Mouse (Mus musculus): Measurements from ENCODE around the gene Grem1.

Gene Grem1

DNA sequence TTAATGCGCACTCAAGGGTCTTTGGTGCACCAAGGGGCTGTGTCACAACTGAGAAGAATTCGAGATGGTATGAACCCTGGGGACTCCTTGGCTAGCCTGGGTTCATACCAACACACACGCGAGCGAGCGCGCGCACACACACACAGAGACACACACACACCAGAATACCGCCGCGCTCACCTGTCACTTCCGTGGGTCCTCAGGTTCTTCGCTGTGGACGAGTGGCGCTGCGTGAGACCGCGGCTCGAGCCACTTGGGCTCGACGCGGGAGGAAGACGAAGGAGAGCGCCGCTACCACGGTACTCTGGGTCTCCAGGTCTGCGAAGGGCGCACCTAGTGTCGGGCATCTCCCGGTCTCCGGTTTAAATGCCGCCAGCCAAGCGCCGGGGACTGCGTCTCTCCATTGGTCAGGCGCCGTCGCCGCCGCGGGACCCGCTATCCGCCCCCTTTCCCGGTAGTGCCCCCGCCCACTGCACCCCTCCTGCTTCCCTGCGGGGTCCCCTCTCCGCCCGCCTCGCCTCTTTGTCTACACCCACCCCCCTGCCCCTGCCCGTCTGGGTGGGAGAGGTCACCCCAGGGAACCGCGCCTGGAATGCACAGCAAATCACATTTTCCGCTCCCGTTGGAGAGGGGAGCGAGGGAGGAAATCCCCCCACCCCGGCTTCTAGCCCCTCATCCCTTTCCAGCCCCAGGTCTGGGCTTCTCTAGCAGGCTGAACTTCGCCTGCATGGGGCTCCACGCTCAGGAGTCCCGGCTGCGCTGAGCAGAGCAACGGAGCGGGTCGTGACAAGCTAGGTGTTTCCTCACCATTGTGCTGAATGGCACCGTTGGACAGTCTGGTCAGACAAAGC lies at the start of gene Grem1:
Gene Grem1, minus strand, starts transcription at position 336 of the 851 bp plus-strand sequence.
- DNase-seq, result peak; percentile 8

DNA sequence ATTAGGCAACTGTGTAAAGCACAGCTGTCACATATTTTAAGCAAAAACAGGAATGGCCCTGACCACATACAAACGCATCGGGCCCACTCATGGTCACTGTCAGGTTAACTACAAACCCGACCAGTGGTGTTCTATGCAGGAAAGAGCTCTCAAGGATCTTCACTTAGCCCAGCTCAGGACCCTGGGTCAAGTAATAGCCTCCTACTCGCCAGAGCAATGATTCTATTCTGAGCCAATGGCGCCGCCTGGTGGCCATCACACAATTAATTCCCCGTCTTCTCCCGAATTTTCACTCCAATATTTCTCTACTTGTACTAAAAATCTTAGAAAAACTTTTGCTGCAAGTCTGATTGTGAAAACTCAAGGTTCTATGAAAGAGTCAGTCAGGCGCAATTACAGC lies 49.2 kb upstream of the Grem1 start:
- peak; percentile 75 for DNase-seq

DNA sequence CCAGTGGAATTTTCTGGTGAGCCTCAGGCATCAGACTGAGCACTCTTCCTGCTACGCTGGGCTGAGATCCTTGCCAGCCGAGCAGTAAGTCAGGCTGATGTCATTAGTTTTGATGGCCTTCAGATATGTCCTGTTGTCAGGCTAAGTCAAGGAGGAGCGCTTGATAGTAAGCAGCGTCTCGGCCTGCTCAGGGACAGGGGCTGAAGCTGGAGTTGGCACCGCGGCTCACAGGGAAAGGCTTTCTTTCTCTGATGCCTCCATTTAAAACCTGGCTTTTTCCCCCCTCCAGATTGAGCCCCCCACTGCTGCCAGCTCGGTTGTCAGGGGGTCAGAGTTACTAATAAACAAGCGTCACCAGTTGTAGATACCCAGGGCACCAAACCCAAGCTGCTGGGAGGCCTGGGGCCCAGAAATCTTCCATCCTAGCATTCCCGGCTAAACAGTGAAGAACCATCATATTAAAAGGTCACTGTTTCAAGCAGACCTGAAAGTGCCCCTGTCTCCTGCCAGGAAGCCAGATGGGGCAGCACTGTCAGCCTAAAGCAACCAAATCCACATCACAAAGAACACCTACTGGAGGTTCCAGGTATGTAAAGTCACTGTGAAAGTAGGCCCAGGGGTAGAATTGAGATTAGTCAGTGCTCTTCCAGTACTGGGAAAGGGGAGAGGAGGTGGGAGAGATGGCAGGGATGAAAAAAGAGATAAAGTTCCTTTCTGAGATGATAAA lies 48.6 kb upstream of the Grem1 start:
- DNase-seq, result no peak

DNA sequence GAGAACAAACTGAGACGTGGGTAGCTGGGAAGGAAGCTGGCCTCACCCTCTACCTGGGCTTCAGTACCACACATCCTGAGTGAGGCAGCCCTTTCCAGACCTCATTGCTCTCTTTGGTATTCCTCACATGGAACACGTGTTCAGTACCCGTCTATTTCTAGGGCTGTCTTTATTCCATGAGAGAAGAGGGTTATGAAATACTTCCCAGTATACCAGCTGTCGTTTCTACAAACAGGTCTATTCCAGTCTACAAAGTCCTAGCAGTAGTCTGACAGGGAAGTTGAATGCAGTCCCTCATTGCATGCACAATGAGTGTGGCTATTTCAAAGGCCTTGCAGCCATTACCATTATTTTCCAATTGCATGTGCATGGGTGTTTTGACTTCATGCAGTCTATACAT lies 47.3 kb upstream of the Grem1 start:
- no peak for DNase-seq

DNA sequence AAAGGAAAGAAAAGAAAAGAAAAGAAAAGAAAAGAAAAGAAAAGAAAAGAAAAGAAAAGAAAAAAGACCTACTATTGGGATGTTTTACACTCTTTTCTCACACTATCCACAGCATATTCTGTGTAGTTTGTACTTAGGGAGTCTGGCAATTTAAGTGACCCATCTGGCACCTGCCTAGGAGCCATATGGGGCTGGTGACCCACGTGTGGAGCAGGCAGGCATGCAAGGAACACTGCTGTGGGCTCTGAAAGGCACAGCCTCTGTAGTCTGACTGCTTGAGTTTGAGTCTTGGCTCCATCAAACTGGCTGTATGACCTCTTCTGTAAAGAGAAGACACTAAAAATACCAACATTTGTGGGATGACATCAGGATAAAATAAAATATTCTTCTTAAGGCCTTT lies 45.3 kb upstream of the Grem1 start:
- no peak for DNase-seq

DNA sequence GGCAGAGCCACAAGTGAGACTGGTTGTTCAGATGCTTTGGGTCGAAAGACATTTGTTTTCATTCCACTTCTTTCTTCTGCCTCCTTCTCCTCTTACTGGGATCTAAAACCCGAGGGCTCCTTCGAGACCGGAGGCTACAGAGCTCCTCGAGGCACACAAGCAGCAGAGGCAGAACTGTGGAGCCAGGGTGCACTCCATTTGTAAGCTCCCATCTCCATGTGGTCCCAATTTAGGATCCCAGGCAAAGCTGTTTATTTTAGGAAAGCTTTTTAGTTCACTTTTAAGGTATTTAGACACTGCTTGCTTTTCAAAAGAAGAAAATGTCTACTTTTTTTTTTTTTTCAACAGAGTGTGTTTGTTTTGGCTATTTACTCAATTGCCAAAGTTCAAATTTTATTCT lies 42.4 kb upstream of the Grem1 start:
- no peak for DNase-seq

DNA sequence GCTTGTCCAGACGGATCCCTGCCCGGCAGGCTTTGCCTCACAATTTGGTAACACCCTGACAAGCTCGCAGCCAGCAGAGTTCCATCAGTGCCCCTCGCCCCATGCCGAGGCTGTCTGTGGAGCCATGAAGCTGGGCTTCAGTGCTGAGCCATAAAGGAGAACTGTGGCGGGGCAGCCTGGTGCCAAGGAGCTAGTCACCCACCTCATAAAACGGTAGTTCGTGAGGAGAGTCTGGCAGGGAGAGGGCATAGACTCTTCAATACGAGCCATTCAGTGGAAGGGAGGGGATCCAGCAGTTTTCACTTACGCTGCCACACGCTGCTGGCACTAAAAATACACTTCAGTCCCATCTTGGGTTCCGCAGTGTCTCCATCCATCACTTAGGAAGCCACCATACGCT lies 40.2 kb upstream of the Grem1 start:
- DNase-seq, result no peak

DNA sequence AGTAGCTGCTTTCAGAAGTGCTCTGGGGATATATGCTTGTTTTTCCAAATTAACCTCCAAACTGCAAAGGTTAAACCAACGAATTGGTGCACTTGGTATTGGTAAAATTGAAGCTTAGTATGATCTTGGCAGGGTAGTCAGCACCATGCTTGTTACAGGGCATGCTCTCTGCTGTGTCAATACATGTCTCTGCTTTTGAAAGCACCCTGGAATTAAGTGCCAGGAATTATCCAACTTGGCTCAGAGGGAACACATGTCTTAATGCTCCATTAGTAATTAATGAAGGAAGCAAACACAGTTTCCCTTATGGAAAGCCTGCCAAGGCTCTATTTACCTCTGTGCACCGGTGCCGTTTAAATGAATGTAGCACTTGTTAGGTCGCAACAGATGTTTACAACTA lies 36.7 kb upstream of the Grem1 start:
- DNase-seq, result no peak

DNA sequence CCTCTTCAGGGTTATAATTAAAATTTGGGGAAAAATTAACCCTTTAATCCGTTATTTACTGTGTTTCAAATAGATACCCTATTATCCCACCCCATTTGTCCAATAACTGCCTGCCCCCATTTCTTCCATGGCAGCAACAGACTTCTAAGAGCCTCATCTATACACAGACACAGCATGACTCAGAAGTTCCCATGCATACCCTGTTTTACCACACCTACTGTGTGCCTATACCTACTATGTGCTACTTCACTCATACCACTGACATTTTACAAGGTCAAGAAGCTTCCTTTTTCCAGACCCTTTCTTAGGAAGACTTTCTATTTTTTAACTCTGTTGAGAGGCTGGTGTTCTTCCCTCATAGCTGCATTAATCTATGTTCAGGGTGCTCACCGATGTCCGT lies 35.1 kb upstream of the Grem1 start:
- DNase-seq, result no peak

DNA sequence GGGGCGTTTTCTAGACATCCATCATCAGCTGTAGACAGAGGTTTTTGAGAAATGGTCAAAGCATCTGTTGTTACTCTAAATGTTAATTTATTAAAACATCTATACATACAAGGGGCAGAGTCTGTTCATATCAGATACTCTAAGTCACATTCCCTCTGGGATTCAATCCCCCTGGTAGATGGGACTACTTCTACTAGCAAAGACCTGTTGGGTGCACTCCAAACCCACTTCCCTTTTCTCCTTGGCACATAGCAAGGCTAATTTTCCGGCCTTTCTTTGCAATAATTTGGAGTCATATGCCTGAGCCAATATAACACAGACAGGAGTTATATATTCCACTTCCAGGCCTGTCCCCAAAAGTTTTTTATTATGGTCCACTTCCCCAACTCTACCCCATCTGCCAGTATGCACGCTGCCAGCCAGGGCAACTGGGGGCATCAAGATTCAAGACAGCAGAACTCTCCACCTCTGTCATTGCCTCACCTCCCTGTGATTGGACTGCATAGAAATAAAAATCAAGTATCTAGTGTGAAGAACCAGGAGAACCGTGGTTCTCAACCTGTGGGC lies 30.5 kb upstream of the Grem1 start:
- DNase-seq, result no peak

DNA sequence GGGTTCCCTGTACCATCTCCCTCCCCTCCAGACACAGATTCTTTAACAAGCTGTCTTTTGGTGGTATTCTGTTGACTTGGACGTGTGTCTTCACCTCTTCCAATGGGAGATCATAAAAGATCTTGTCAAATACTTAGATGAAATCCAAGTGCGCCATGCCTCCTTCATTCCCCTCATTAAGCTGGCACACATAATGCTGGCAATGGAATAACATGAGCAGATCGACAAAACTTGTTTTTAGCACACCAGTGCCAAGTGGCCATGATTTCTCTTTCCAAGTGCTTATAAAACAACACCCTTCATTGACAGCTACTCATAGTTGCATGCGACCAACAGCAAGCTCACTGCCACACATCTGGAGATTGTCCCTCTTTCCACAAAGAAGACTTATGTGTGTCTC lies 29.4 kb upstream of the Grem1 start:
- no peak for DNase-seq

DNA sequence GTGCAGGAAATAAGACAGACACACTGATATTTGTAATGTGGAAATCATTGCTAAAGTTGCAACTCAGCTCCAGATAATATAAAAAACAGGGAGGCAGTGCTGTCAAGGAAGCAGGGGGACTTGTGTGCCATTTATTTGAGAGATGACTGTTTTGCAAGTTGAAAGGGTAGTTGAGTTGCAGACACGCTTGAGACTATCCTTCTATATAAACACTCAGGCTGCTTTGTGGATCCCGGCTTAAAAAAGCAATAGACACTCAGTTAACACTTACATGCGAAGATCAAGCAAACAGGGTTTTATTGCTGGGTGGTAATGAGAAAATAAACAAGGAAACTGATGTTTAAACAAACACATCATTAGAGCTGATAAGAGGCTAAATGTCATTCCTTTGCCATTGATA lies 26.4 kb upstream of the Grem1 start:
- DNase-seq, result no peak

DNA sequence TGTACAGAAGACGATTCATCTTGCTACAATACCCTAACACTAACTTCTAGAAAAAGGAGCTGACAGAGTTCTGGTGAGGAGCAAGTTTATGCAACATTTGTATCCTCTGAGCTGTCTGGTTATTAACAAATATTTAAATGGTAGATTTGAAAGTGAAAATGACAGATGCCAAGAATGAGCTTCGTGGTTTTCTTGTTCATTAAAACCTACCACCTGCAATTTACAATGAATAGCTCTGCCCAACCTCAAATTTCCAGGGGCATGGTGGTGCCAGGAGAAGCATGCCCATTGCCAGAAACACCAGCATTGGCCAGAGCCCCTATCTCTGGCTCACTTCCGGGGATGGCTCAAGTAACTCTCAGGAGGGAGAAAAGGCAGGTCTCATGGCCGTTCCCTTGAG lies 23.1 kb upstream of the Grem1 start:
- no peak for DNase-seq

DNA sequence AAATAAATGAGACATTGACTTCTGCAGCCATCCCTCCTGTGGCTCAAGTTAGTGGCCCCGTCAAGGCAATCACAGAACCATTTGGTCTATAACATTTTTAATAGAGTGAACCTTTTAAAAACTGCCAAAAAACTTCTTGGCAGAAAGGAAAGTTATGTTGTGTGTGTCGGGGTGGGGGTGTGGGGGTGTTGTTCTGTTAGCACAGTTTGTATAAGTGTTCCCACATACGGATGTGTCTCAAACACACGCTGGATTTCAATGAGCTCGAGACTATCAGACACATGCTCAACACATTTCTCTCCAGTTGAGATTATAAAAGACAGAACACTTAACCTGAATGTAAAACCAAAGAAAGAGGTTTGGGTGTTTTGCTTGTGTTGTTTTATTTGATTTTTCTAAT lies 22.7 kb upstream of the Grem1 start:
- no peak for DNase-seq

DNA sequence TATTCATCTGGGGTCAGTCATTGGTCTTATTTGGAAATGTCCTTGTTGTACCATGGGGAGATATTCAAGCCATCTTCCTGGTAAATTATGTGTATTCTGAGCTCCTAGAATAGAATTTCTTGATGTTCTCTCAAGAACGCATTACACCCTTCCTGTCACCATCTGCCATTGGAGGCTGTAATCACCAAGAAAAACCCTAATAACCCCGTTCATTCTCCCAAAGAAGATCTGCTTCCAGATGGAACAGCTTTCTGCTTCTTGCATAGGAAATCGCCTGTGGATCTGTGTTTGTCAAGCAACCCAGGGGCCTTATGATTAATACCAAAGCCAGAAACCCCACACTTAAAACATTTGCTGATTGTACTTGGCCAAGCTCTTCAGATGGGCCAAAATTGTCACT lies 20.9 kb upstream of the Grem1 start:
- no peak for DNase-seq

DNA sequence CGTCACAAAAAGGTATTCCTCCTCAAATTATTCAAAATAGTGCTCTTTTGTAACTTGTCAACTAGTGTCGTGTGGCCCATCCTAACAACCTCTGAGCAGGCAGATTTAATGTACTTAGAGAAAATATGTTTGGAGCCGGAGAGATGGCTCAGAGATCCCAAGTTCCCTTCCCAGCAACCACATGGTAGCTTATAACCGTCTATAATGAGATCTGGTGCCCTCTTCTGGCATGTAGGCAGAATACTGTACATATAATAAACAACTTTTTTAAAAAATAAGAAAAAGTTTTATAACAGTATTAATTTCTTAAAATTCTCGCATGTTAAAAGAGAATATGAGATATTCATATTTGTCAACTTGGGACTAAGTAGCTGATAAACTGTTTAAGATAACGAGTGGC lies 19.6 kb upstream of the Grem1 start:
- DNase-seq, result no peak

DNA sequence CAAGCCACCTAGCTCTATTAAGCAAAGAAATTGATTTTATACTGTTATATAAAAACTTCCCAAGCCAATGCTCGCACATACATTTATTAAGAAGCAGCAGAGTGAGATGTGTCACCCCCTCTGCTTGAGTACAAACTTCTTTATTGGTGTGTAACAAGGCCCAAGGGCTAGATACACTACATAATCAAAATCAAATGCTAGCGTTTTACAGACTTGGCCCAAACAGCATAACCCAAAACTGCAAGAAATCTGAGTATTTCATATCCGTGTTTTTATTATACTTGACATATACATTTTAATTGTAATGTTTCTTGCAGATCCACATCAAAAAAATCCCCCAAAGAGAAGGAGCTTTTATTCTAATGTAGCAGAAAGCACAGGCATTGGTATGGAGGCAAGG lies 17.9 kb upstream of the Grem1 start:
- DNase-seq, result no peak

DNA sequence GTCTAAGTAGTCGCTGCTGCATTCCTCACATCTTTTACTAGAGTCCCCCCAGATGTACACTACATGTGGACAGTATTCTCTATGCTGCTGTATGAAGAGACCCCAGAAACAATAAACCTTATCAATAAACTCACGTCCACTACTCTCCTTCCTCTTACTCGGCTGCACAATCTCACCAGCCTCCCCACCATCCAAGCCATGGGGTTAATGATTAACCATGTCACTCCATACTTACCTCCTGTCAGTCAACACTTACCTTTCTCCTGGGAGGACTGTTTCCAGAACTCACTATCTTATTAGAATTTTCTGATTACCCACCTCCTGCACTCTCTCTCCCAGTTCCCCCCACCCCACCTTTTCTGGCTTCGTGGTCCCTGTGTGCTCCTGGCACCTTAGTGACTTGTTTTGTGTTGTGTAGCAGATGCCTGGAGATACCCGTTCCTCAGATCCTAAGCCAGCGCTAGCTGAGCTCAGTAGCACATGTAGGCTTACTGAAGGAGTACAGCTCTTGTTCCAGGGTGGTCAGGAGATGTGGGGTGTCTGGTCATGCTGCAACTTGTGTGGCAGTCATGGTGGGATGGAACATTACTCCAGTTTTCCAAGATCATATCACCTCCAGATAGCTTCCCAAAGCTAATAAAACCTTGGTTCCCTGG lies 15.8 kb upstream of the Grem1 start:
- no peak for DNase-seq

DNA sequence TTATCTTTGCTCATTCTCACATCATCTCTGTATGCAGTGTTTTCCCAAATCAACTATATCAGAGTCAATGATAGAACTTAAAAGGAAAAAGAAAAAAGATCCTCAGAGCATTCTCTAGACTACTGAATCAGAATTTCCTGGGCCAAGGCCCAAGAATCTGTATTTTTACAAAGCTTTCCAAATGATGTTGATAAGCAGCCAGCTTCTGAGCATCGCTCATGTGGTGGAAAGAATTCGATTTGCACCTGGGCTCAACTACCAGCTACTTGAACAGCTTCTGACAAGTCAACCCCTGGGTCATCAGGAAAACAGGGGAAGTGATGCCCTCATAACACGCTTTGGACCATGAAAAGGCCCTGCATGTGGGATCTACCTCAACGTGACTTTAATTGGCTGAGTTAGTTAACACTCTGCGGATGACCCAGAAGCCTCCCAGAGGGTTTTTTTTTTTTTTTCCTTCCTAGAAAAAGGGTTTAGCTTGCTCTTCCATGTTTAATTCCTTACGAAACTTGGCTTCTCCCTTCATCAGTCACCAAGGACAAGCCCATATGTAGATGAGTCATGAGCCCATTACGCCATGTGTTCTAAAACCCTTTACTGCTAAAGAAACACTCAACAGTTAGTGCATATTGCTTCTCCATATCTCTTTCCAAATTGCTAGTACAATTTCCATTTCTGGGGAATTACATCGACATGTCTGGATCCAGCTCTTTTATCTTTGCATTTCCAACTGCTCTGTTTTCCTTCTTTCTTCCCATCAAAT lies 10.3 kb upstream of the Grem1 start:
- no peak for DNase-seq

DNA sequence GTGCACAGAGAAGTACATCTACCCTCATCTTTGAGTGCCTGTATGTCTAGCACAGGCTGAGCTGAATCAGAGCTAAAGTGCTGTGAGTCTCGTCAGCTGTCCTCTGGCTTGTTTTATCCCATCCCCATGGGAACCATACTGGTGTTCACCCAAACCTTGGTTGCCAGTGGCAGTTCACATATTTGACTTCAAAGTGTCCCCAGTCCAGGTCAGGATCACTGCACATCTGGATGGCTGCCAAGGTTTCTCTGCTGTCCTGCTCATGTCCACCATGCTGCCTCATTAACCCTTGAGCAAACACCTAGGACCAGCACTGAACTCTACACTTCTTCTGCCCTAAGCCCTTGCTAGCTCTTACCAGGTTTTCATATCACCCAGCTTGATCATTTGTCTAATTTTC lies 7.4 kb upstream of the Grem1 start:
- peak; percentile 5 for DNase-seq

DNA sequence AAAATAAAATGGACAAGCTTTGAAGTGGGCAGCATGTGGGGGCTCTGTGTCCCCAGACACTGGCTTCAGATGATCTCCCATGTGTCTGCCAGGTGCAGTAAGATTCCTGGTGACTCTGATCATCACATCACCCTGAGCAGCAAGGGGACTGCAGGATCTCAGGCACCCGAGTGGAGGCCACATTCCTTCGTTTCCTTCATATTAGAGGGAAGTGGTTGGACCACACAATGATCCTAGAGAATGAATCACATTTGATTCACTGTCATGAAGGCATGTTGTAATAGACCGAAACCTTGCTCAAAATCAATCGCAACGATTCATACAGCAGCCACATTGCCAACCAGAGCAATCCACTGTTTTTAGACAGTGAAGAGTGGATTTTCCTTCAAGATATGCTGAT lies 6.5 kb upstream of the Grem1 start:
- DNase-seq, result no peak

DNA sequence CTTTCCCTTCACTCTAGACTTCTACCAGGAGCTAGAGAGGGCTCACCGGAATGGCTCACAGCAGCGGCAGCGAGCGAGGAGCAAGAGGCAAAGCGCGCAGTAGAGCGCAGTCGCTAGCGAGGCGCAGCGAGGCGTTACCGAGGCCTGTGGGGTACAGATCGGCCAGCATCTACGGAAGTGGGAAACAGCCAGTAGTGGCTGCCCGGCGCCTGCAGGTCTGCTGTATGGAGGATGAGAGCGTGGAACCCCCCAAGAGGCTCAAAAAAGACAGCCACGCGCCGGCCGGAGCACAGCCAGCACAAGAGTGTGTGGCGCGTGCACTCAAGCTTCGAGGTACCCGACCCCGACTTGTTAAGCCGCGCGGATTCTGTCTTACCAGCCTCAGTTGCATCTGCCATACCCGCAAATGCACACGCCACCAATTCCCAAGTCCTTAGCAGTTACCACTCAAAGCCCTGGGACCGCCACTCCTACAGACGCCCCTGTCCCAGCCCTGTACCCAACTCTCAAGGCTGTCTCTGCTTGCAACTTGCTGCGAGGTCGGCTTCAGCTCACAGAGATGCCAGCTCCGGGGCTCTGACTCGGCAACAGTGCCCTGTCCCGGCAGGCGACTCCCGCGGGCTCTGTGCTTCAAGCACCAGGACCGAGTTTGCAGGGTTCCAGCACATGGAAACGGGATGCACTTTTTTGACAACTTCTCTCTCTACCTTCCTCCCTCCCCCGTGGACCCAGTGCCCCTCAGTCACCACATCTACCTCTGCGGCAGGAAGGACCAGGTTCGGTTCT lies 728 bp downstream of the Grem1 start:
- DNase-seq, result no peak

All from lung, postnatal 10 days (tissue).